Mouse (Mus musculus) spleen, adult 12 weeks (tissue): ENCODE data around the gene Foxj3.
A peak's percentile ranks its signal among the peaks of the same experiment; 100 is the strongest.
"Not testable (repeated sequence)": the region's sequence is repeated elsewhere in the genome, so short reads cannot be mapped to it uniquely, and the experiment has no call there.

Experiments used
- DNase-seq: peaks from one replicate; pipeline ENCODE4 v3.0.0; 2022; ENCODE audit warnings: low spot score

The Foxj3 gene

GRCm38 (mm10) chr4:119536615-119537014 lies at the start of gene Foxj3:
Gene Foxj3, plus strand, starts transcription at chr4:119537004.
- not testable (repeated sequence) for DNase-seq

GRCm38 (mm10) chr4:119489666-119490065 lies 47.1 kb upstream of the Foxj3 start:
- DNase-seq: no peak

GRCm38 (mm10) chr4:119490806-119491205 lies 46.0 kb upstream of the Foxj3 start:
- no peak for DNase-seq

- peak; percentile 13 for DNase-seq
These were observed 44.4 kb upstream of the Foxj3 start, which contains the start of gene Rimkla for GRCm38 (mm10) chr4:119492291-119492932. Gene Rimkla, minus strand, starts transcription at chr4:119492628.

GRCm38 (mm10) chr4:119492933-119493327 lies 43.9 kb upstream of the Foxj3 start:
- no peak for DNase-seq

GRCm38 (mm10) chr4:119498319-119498848 lies 38.4 kb upstream of the Foxj3 start:
- DNase-seq: no peak

GRCm38 (mm10) chr4:119511591-119511990 lies 25.2 kb upstream of the Foxj3 start:
- DNase-seq: no peak

GRCm38 (mm10) chr4:119512731-119513141 lies 24.1 kb upstream of the Foxj3 start:
- DNase-seq: no peak

GRCm38 (mm10) chr4:119523575-119523974 lies 13.2 kb upstream of the Foxj3 start:
- DNase-seq: no peak

GRCm38 (mm10) chr4:119524010-119524409 lies 12.8 kb upstream of the Foxj3 start:
- no peak for DNase-seq

- DNase-seq: no peak
These were observed 12.3 kb upstream of the Foxj3 start for GRCm38 (mm10) chr4:119524466-119524865.

- DNase-seq: no peak
These were observed 10.4 kb upstream of the Foxj3 start for GRCm38 (mm10) chr4:119526329-119526845.

- no peak for DNase-seq
These were observed 5.0 kb upstream of the Foxj3 start for GRCm38 (mm10) chr4:119531813-119532212.

- no peak for DNase-seq
These were observed 1.7 kb upstream of the Foxj3 start for GRCm38 (mm10) chr4:119535103-119535502.

- DNase-seq: no peak
These were observed 632 bp downstream of the Foxj3 start for GRCm38 (mm10) chr4:119537436-119537835.

- peak; percentile 86 for DNase-seq
These were observed 2.4 kb downstream of the Foxj3 start, which contains the start of gene Frg2f1 for GRCm38 (mm10) chr4:119539031-119539824. Gene Frg2f1, minus strand, starts transcription at chr4:119539529.

GRCm38 (mm10) chr4:119539836-119540532 lies 3.2 kb downstream of the Foxj3 start:
- DNase-seq: peak; percentile 34

GRCm38 (mm10) chr4:119540533-119540890 lies 3.7 kb downstream of the Foxj3 start:
- no peak for DNase-seq

GRCm38 (mm10) chr4:119550864-119551263 lies 14.1 kb downstream of the Foxj3 start:
- DNase-seq: no peak

GRCm38 (mm10) chr4:119555466-119555865 lies 18.7 kb downstream of the Foxj3 start:
- DNase-seq: no peak

- DNase-seq: no peak
These were observed 26.3 kb downstream of the Foxj3 start for GRCm38 (mm10) chr4:119563136-119563535.

- DNase-seq: no peak
These were observed 29.6 kb downstream of the Foxj3 start for GRCm38 (mm10) chr4:119566322-119566835.
